Mouse (Mus musculus) midbrain, postnatal 0 days (tissue): ENCODE data around the gene Eya2. TPM values are rescaled to one million over a fixed set of nuclear protein-coding genes. Genes with fewer than 3 reads are reported as not detected.

Source experiments
- ATAC-seq: fragments of 200-750 bp; cut with Nextera tagmentation; 2 replicates; pipeline ENCODE4 v1.8.0; 2017; ENCODE audit warnings: moderate number of reproducible peaks, mild to moderate bottlenecking, moderate TSS enrichment, moderate library complexity; ENCODE audit not compliant: low FRiP score
- DNase-seq: peaks from one replicate; pipeline ENCODE4 v3.0.0-alpha.2; 2015; ENCODE audit warnings: low spot score
- H3K27ac ChIP-seq: fragments of 300-500 bp; sonication (generic); 2 replicates; pipeline ENCODE4 v1.5.1; 2014; ENCODE audit warnings: low read depth, mild to moderate bottlenecking, low read length, mixed read lengths
- H3K27me3 ChIP-seq: fragments of 300-500 bp; sonication (generic); 2 replicates; pipeline ENCODE4 v1.6.1; 2014; ENCODE audit warnings: low read length, control low read depth, mixed read lengths; ENCODE audit not compliant: insufficient read depth
- H3K36me3 ChIP-seq: fragments of 300-500 bp; sonication (generic); 2 replicates; pipeline ENCODE4 v1.6.1; 2014; ENCODE audit warnings: low read length, control low read depth, mixed read lengths; ENCODE audit not compliant: insufficient read depth
- H3K4me1 ChIP-seq: fragments of 300-500 bp; sonication (generic); 2 replicates; pipeline ENCODE4 v1.6.1; 2014; ENCODE audit warnings: mild to moderate bottlenecking, control low read depth, antibody characterized with exemption, low read length, mixed read lengths; ENCODE audit not compliant: insufficient read depth
- H3K4me2 ChIP-seq: fragments of 300-500 bp; sonication (generic); 2 replicates; pipeline ENCODE4 v1.6.1; 2014; ENCODE audit warnings: low read depth, mild to moderate bottlenecking, low read length, mixed read lengths; ENCODE audit not compliant: poor library complexity, severe bottlenecking
- H3K4me3 ChIP-seq: fragments of 300-500 bp; sonication (generic); 2 replicates; pipeline ENCODE4 v1.5.1; 2014; ENCODE audit warnings: low read depth, mild to moderate bottlenecking, low read length, moderate library complexity
- H3K9ac ChIP-seq: fragments of 300-500 bp; sonication (generic); replicated peaks from 2 replicates; pipeline ENCODE4 v1.6.1; 2014; ENCODE audit warnings: mild to moderate bottlenecking, low read length, moderate library complexity, mixed read lengths; ENCODE audit not compliant: poor library complexity, severe bottlenecking
- H3K9me3 ChIP-seq: fragments of 300-500 bp; sonication (generic); 2 replicates; pipeline ENCODE4 v1.6.1; 2016; ENCODE audit warnings: low read length, control low read depth
- CTCF ChIP-seq: IDR thresholded peaks from 2 replicates; pipeline ENCODE4 v1.5.1; 2016; ENCODE audit warnings: antibody characterized with exemption, mild to moderate bottlenecking
- WGBS: fragments of 180-500 bp; shearing (Covaris S2); extraction: QIAGEN DNeasy Blood & Tissue Kit; methylation state at CpG from one replicate; pipeline ENCODE4 v1.1.7; 2014; 5-methylcytosine and 5-hydroxymethylcytosine counted together
- polyA plus RNA-seq: library from polyadenylated mRNA; unstranded; fragments of >200 nt; fragmentation: Nextera tagmentation; extraction: Ambion mirVana; gene quantifications from 2 replicates; pipeline ENCODE4 v1.2.1, GENCODE M21; 2015
- total RNA-seq: library from RNA; depleted of rRNA; stranded (reverse); fragments of >200 nt; gene quantifications from 2 replicates; pipeline ENCODE4 v1.2.3, GENCODE M21; 2014

Eya2 gene
- total and polyA plus RNA-seq, 2 experiments from 2014 or later = 7.1 to 21.6 TPM

GRCm38 (mm10) chr2:165654696-165655491 lies 60.1 kb downstream of the Eya2 start:
- no peak overlapping the region for H3K9ac ChIP-seq
- ATAC-seq (no peak), DNase-seq (no peak)
- no peaks in the 10 kb centered on the region for H3K36me3 ChIP-seq
- no peaks in the 10 kb centered on the region for H3K9me3 ChIP-seq
- WGBS = 79% methylated on average over 10 of the region's 10 CpGs
- H3K4me3 ChIP-seq = no peak overlapping the region
- no peaks in the 10 kb centered on the region for H3K27me3 ChIP-seq
- TF ChIP-seq CTCF = no peak
- peaks cover 7% of the 10 kb centered on the region; the same call in 1 of the 2 replicates for H3K4me1 ChIP-seq
- H3K4me2 ChIP-seq = no peak overlapping the region
- H3K27ac ChIP-seq = no peak overlapping the region

GRCm38 (mm10) chr2:165656541-165656940 lies 61.7 kb downstream of the Eya2 start:
- Histone ChIP-seq H3K4me1 (peaks cover 7% of the 10 kb centered on the region; the same call in 1 of the 2 replicates), H3K4me3 (no peak overlapping the region), H3K27me3 (no peaks in the 10 kb centered on the region), H3K9ac (no peak overlapping the region), H3K9me3 (no peaks in the 10 kb centered on the region), H3K36me3 (no peaks in the 10 kb centered on the region), H3K27ac (no peak overlapping the region), H3K4me2 (no peak overlapping the region)
- ATAC-seq (no peak), DNase-seq (no peak)
- TF ChIP-seq CTCF = no peak
- WGBS = 70% methylated on average over 4 of the region's 4 CpGs

- no peak for TF ChIP-seq CTCF
- no peak overlapping the region for H3K27ac ChIP-seq
- H3K36me3 ChIP-seq = no peaks in the 10 kb centered on the region
- H3K9me3 ChIP-seq = no peaks in the 10 kb centered on the region
- WGBS = 26% methylated on average over 6 of the region's 6 CpGs
- no peak overlapping the region for H3K4me3 ChIP-seq
- ATAC-seq = no peak
- H3K9ac ChIP-seq = no peak overlapping the region
- no peaks in the 10 kb centered on the region for H3K27me3 ChIP-seq
- H3K4me2 ChIP-seq = no peak overlapping the region
- DNase-seq = no peak
- peaks cover 7% of the 10 kb centered on the region; the same call in 1 of the 2 replicates for H3K4me1 ChIP-seq
Measured at GRCm38 (mm10) chr2:165656956-165657355, 62.1 kb downstream of the Eya2 start.

- Histone ChIP-seq H3K4me1 (0 out of 2 replicates have a peak, but pooled peaks cover 3% of the 10 kb centered on the region), H3K27me3 (no peaks in the 10 kb centered on the region), H3K9ac (no peak overlapping the region), H3K9me3 (no peaks in the 10 kb centered on the region), H3K4me3 (no peak overlapping the region), H3K27ac (no peak overlapping the region), H3K36me3 (no peaks in the 10 kb centered on the region), H3K4me2 (no peak overlapping the region)
- TF ChIP-seq CTCF = no peak
- ATAC-seq = no peak
- 79% methylated on average over 5 of the region's 5 CpGs for WGBS
- no peak for DNase-seq
Measured at GRCm38 (mm10) chr2:165659552-165659951, 64.7 kb downstream of the Eya2 start.

GRCm38 (mm10) chr2:165663266-165663665 lies 68.4 kb downstream of the Eya2 start:
- 79% methylated on average over 7 of the region's 7 CpGs for WGBS
- Histone ChIP-seq H3K27ac (no peak overlapping the region), H3K9ac (no peak overlapping the region), H3K4me2 (no peak overlapping the region), H3K9me3 (no peaks in the 10 kb centered on the region), H3K27me3 (no peaks in the 10 kb centered on the region), H3K36me3 (no peaks in the 10 kb centered on the region), H3K4me1 (no peaks in the 10 kb centered on the region), H3K4me3 (no peak overlapping the region)
- DNase-seq (no peak), ATAC-seq (no peak)
- no peak for TF ChIP-seq CTCF

GRCm38 (mm10) chr2:165664648-165665047 lies 69.8 kb downstream of the Eya2 start:
- no peak for TF ChIP-seq CTCF
- ATAC-seq = no peak
- H3K4me3 ChIP-seq = no peak overlapping the region
- DNase-seq = no peak
- H3K4me1 ChIP-seq = no peaks in the 10 kb centered on the region
- H3K27me3 ChIP-seq = no peaks in the 10 kb centered on the region
- no peaks in the 10 kb centered on the region for H3K9me3 ChIP-seq
- no peak overlapping the region for H3K4me2 ChIP-seq
- WGBS = 86% methylated on average over 7 of the region's 7 CpGs
- H3K27ac ChIP-seq = no peak overlapping the region
- no peak overlapping the region for H3K9ac ChIP-seq
- no peaks in the 10 kb centered on the region for H3K36me3 ChIP-seq
